Mouse (Mus musculus): ENCODE data around the gene A930009A15Rik.

The A930009A15Rik gene

DNA sequence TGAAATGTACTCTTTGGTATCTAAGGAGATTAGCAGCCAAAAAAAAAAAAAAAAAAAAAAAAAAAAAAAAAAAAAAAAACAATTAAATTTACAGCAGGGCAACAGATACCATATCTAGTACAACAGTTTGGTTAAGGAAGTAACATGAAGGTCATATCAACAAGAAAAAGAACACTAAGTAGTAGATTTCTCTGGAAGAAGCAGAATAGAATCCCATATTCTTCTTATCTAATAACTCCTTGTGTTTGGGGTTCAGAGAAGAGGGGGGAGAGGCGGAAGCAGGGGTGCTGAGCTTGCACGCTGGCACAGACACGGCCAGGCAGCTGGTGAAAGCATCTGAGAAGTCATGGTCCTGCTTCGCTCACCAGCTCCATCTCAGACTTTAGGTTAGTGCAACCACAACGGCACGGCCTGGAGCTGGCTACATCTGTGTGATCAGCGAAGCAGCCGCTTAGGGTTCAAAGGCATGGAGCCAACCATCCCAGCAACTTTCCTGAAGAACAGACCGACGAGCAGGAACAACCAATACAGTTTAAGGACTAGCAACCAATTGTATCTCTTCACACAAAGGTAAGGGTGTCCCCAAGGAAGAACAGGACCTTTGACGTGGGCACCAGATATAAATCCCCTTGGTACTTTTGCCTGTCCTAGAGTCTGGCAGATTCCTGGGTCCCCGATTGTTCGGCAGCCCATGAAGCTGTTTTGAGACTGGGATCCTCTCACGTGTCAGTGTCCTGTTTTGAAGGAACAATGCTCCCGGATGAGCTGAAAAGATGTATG, at the start of gene A930009A15Rik:
TSS of gene A930009A15Rik (plus strand) at position 275 of the 780 bp plus-strand sequence.
- no peak for DNase-seq (ENCODE audit: low spot score)

DNA sequence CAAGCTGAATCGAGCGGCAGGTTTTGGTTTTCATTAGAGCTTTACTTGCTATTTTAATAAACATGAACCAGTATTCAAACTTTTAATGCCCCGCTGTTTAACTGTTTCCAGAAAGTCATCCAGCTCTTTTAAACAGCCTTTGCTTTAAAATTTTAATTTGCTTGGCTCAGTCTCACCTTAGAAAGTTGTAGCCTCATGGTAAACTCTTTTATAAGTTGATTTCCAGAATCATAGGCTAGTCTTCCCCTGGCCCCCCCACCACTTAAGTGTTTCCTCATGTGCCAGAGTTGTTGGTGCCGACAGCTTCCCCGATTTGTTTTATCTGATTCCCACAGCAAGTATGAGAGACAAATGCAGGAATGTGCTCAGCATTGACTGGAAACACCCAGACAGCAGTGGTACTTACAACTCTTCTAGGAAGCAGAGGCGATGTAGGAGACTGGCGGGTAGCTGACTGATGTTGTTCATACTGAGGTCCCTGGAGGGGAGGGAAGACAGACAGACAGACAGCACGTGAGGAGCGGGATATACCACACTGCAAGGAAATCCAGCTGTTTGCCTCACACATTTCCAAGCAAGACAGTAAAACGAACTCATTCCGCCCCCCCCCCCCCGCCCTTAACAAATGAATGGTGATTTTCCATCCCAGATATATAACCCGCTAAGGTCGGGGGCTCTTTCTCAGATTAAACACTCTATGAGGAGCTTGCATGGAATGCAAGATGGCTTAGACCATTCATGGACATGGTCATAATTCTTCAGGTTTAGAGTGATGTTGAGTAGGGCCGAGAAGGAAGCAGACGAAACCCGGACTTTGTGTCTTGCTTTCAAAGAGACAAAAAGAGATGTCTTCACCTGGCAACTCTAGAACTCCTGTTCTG, 49.3 kb upstream of the A930009A15Rik start:
- DNase-seq (ENCODE audit: low spot score) = no peak

- no peak for DNase-seq (ENCODE audit: low spot score)
These were observed 48.7 kb upstream of the A930009A15Rik start for GRCm38 (mm10) chr10:115521081-115521451.

DNA sequence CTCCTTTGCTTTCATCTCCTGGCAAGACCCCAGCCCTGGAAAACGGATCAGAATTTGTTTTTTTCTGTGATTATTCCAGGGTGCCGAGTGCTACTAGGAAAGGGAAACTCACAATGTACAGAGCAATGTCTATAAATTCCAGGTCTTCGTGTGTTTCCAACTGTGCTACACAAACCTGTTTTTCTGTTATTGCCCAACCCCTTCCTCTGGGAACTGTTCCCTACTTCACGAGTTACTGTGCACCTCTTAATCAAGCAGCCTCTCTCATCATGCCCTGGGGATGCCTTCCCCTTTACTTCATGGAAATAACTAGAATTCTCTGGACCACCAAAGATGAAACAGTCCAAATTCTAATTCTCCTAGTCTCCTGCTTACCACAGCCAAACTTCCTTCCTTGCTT, 40.9 kb upstream of the A930009A15Rik start:
- DNase-seq (ENCODE audit: low spot score) = no peak

GRCm38 (mm10) chr10:115529768-115530167, 40.0 kb upstream of the A930009A15Rik start:
- DNase-seq (ENCODE audit: low spot score) = no peak

GRCm38 (mm10) chr10:115530746-115531145, 39.0 kb upstream of the A930009A15Rik start:
- DNase-seq (ENCODE audit: low spot score) = no peak

- no peak for DNase-seq (ENCODE audit: low spot score)
These were observed 26.9 kb upstream of the A930009A15Rik start for GRCm38 (mm10) chr10:115542917-115543316.

- no peak for DNase-seq (ENCODE audit: low spot score)
These were observed 19.5 kb upstream of the A930009A15Rik start for GRCm38 (mm10) chr10:115550253-115550652.

DNA sequence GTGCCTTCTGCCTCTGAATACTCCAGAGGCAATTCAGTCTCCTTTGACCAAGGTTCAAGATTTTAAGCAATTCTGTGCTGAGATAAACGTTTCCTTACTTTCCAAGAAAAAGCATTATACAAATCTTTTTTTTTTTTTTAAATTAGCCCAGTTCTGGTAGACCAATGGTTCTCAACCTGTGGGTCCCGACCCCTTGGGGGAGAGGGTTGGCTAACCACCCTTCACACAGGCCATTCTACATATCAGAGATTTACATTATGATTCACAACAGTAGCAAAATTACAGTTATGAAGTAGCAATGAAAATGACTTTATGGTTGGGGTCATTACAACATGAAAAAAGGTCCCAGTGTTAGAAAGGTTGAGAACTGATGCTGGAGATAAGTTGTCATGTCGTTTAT, 18.7 kb upstream of the A930009A15Rik start:
- DNase-seq (ENCODE audit: low spot score) = no peak

- DNase-seq (ENCODE audit: low spot score) = no peak
These were observed 16.3 kb upstream of the A930009A15Rik start for GRCm38 (mm10) chr10:115553352-115554113.

DNA sequence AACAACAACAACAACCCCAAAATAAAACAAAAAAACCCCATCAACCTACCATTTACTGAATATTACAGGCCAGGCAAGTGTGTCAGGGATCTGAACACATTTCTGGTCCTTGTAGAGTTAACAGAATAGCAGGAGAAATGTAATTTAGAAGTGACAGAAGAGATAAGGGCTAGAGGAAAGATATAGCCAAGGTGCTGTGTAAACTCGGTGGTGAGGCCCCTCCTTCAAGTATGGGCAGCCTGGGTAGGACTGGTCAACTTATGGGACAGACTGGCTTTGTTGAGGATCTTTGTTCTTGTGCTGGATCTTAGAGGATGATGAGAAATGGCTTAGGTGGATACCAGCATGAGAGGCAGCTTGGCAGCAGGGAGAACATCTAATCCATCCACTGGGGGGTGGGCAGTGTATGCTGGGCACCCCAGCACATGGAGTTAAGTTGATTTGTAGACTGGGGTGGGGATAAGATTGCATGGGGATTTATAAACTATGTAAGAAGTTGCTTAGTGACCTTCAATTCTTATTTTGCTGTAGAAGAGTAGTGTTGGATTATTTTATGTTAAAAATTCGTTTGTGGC, 14.5 kb upstream of the A930009A15Rik start:
- DNase-seq (ENCODE audit: low spot score) = no peak

DNA sequence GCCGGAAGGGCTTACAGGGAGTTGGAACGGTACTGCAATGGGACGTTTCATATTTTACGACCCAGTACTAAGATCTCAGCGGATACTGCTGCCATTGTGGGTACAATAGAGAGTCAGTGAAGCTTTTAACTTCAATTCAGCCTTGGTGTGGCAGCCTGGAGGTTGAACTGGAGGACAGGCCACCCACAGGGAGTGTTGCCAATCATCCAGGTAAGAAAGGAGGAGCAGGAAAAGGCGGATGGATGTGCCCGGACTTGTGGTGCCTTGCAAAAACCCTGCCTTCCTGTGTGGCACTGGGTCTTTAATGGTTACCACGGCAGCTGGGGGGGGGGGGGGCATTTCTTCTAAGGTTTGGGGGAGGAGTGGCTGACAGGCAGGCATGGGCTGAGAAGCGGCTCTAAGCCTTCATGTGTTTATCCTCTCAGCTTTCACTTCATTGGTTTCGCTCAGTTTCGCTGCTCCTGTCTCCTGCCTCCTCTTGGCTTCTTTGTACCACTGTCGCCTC, 13.0 kb upstream of the A930009A15Rik start:
- DNase-seq (ENCODE audit: low spot score) = no peak

DNA sequence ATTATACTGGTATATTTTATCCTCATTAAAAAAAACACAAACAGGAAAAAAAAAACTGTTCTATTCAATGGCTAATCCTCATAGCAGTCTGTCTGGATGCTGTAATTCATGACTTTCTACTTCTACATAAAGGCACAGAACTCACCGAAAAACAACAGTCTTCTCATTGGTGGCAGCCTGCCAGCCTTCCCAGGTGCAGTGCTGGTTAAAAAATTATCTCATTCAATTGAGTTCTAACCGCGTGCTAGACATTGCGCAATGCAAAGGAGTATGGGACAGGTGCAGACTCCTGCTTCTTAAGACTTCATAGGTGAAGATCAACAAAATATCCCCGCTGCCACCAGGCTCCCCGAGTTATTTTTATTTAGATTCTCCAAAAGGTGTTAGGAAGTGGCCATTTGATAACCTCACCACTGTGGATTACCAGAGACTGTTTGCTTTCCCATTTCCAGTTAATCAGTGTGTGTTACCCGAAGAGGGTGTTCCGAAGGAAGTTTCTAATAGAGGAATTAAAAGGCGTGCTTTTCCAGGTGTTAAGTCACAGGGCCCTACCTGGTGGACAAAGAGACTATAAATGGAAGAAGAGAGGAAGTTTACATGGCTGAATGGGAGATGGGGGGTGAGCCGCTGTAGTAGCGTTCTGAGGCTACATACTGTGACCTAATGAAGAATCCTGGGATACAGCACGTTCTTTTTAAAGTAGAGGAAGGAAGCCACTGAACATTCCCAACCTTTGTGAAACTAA, 8.5 kb upstream of the A930009A15Rik start:
- no peak for DNase-seq (ENCODE audit: low spot score)

GRCm38 (mm10) chr10:115562911-115563686, 6.7 kb upstream of the A930009A15Rik start:
- no peak for DNase-seq (ENCODE audit: low spot score)

DNA sequence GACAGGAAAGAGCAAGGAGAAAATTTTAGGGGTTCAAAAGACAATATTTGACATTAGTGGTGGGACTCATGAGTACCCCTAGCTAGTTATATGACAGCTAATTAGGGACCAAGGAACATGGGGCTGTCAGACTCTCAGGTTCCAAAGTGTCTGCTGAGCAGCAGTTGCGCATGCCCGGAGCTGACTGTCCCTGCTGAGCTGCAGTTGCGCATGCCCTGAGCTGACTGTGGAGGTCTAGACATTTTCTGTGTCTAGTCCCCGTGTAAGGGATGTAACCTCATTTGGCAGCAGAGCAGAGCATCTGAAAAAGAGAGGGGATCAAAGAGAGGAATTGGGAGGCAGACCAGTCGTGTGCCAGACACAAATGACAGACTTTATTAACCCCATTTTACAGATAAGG, 5.8 kb upstream of the A930009A15Rik start:
- no peak for DNase-seq (ENCODE audit: low spot score)

DNA sequence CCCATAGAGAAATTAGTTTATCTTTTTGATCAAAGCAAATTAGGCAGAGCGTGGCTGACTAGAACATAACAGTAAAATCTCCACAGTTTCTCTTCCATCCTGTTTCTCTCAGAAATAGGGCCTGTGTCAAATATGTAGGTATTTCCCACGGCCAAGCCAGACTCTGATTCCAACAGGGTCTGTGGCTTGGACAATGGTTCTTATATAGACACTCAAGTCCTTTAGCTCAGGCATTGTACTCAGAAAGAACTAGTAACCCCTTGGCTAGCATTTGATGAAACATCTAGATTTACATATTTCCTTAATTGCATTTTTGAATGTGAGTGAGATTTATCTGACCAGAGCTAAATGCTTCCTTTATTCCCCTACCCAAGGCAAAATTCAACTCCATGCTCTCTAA, 791 bp downstream of the A930009A15Rik start:
- no peak for DNase-seq (ENCODE audit: low spot score)

DNA sequence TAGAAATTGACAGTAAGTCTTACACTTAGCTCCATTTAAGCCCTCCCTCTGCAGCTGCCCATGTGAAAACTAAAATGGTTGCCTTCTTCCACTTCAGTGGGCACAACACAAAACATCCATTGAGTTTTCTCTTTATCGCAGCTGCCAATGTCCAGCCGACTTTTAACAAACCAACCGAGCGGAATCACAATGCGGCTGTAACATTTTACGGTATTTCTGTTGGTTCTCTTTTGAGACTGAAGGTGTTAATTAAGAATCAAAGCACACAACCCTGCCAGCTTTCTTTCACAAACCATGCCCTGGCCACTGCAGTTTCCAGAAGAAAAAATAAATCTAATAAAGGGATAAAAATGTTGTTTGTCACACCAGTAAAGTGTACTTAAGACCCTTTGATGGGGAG, 1.5 kb downstream of the A930009A15Rik start:
- no peak for DNase-seq (ENCODE audit: low spot score)

- no peak for DNase-seq (ENCODE audit: low spot score)
These were observed 2.1 kb downstream of the A930009A15Rik start for GRCm38 (mm10) chr10:115571734-115572440.

DNA sequence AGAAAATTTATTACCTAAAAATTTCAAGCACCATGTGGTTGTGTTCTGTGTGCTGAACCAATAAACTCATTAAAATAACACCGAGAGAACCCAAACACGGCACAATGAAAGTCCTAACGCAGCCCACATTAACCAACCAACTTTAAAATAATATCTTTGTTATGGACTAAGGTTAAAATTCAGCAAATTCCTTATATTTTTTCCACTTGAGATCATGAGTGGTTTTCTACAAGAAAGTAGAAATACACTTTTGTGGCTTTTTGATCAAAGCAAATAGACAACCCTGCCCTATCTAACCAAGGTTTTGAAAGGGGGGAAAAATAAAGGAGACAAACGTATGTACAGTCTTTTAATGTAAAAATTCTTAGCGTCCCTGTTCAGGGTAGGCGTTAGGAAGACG, 9.3 kb downstream of the A930009A15Rik start:
- DNase-seq (ENCODE audit: low spot score) = no peak

- DNase-seq (ENCODE audit: low spot score) = no peak
These were observed 9.7 kb downstream of the A930009A15Rik start for GRCm38 (mm10) chr10:115579494-115579893.
